Mouse (Mus musculus) intestine, embryonic 14.5 days (tissue): Measurements from ENCODE around the gene Aoah. TPM values are rescaled to one million over a fixed set of nuclear protein-coding genes. Genes with fewer than 3 reads are reported as not detected.
A peak's percentile ranks its signal among the peaks of the same experiment; 100 is the strongest.

Experiments
- ATAC-seq: fragments of 200-750 bp; cut with Nextera tagmentation; replicated peaks from 2 replicates; pipeline ENCODE4 v1.8.0; 2017; ENCODE audit warnings: low read depth, moderate number of reproducible peaks, moderate TSS enrichment, moderate library complexity; ENCODE audit not compliant: low FRiP score, low TSS enrichment
- DNase-seq: peaks from one replicate; pipeline ENCODE4 v3.0.0-alpha.2; 2018; ENCODE audit warnings: low spot score
- H3K27ac ChIP-seq: fragments of 300-500 bp; sonication (generic); 2 replicates; pipeline ENCODE4 v1.5.1; 2014; ENCODE audit warnings: low read depth, mild to moderate bottlenecking, control low read depth
- H3K27me3 ChIP-seq: fragments of 300-500 bp; sonication (generic); replicated peaks from 2 replicates; pipeline ENCODE4 v1.6.1; 2014; ENCODE audit warnings: low read length, control low read depth; ENCODE audit not compliant: control insufficient read depth, insufficient read depth
- H3K36me3 ChIP-seq: fragments of 300-500 bp; sonication (generic); 2 replicates; pipeline ENCODE4 v1.6.1; 2014; ENCODE audit warnings: low read length, control low read depth; ENCODE audit not compliant: control insufficient read depth, insufficient read depth
- H3K4me1 ChIP-seq: fragments of 300-500 bp; sonication (generic); replicated peaks from 2 replicates; pipeline ENCODE4 v1.6.1; 2014; ENCODE audit warnings: low read length, control low read depth, mixed read lengths; ENCODE audit not compliant: control insufficient read depth, insufficient read depth
- H3K4me2 ChIP-seq: fragments of 300-500 bp; sonication (generic); 2 replicates; pipeline ENCODE4 v1.6.1; 2014; ENCODE audit warnings: low read length
- H3K4me3 ChIP-seq: fragments of 300-500 bp; sonication (generic); 2 replicates; pipeline ENCODE4 v1.5.1; 2014; ENCODE audit warnings: low read depth, low read length, control low read depth, mixed read lengths
- H3K9ac ChIP-seq: fragments of 300-500 bp; sonication (generic); 2 replicates; pipeline ENCODE4 v1.6.1; 2014; ENCODE audit warnings: mild to moderate bottlenecking, low read length
- H3K9me3 ChIP-seq: fragments of 300-500 bp; sonication (generic); 2 replicates; pipeline ENCODE4 v1.6.1; 2016; ENCODE audit warnings: low read length, control low read depth; ENCODE audit not compliant: control insufficient read depth
- whole genome bisulfite sequencing: fragments of 180-500 bp; shearing (Covaris S2); extraction: QIAGEN DNeasy Blood & Tissue Kit; methylation state at CpG from one replicate; pipeline ENCODE4 v1.1.7; 2014; 5-methylcytosine and 5-hydroxymethylcytosine counted together
- polyA plus RNA-seq: library from polyadenylated mRNA; unstranded; fragments of >200 nt; fragmentation: Nextera tagmentation; extraction: Ambion mirVana; gene quantifications from 2 replicates; pipeline ENCODE4 v1.2.1, GENCODE M21; 2014

Aoah gene
- polyA plus RNA-seq, 1 experiment from 2014 or later: 1.1 TPM

GRCm38 (mm10) chr13:20899372-20899771, 105.5 kb downstream of the Aoah start:
- ATAC-seq (no peak), DNase-seq (no peak)
- Histone ChIP-seq H3K27me3 (no peaks in the 10 kb centered on the region), H3K4me3 (no peak overlapping the region), H3K27ac (no peak overlapping the region), H3K4me1 (no peaks in the 10 kb centered on the region), H3K9me3 (no peaks in the 10 kb centered on the region), H3K36me3 (no peaks in the 10 kb centered on the region), H3K9ac (no peak overlapping the region), H3K4me2 (no peak overlapping the region)
- WGBS: 59% methylated on average over 1 of the region's 1 CpGs

GRCm38 (mm10) chr13:20900396-20900971, 106.6 kb downstream of the Aoah start:
- Histone ChIP-seq H3K4me2 (no peak overlapping the region), H3K4me3 (no peak overlapping the region), H3K27me3 (no peaks in the 10 kb centered on the region), H3K9ac (no peak overlapping the region), H3K27ac (no peak overlapping the region), H3K4me1 (no peaks in the 10 kb centered on the region), H3K9me3 (no peaks in the 10 kb centered on the region), H3K36me3 (no peaks in the 10 kb centered on the region)
- WGBS: 43% methylated on average over 8 of the region's 8 CpGs
- peak; percentile 54 for DNase-seq
- ATAC-seq: peak; percentile 68; the same call in 1 of the 2 replicates

- no peak overlapping the region for H3K4me2 ChIP-seq
- H3K9ac ChIP-seq: no peak overlapping the region
- ATAC-seq: no peak
- WGBS: 14% methylated on average over 2 of the region's 2 CpGs
- H3K36me3 ChIP-seq: no peaks in the 10 kb centered on the region
- no peaks in the 10 kb centered on the region for H3K9me3 ChIP-seq
- H3K4me3 ChIP-seq: no peak overlapping the region
- no peaks in the 10 kb centered on the region for H3K27me3 ChIP-seq
- H3K27ac ChIP-seq: no peak overlapping the region
- H3K4me1 ChIP-seq: no peaks in the 10 kb centered on the region
- no peak for DNase-seq
Observed at GRCm38 (mm10) chr13:20900972-20901457, 107.1 kb downstream of the Aoah start.

- DNase-seq (no peak), ATAC-seq (no peak)
- no peaks in the 10 kb centered on the region for H3K36me3 ChIP-seq
- WGBS: 49% methylated on average over 3 of the region's 3 CpGs
- no peaks in the 10 kb centered on the region for H3K4me1 ChIP-seq
- H3K4me3 ChIP-seq: no peak overlapping the region
- no peak overlapping the region for H3K4me2 ChIP-seq
- no peak overlapping the region for H3K9ac ChIP-seq
- H3K27ac ChIP-seq: no peak overlapping the region
- H3K9me3 ChIP-seq: no peaks in the 10 kb centered on the region
- no peaks in the 10 kb centered on the region for H3K27me3 ChIP-seq
Observed at GRCm38 (mm10) chr13:20901634-20902135, 107.8 kb downstream of the Aoah start.

- H3K9ac ChIP-seq: no peak overlapping the region
- no peak overlapping the region for H3K27ac ChIP-seq
- WGBS: 70% methylated on average over 4 of the region's 4 CpGs
- DNase-seq (no peak), ATAC-seq (no peak)
- H3K4me2 ChIP-seq: no peak overlapping the region
- H3K27me3 ChIP-seq: no peaks in the 10 kb centered on the region
- H3K9me3 ChIP-seq: no peaks in the 10 kb centered on the region
- no peaks in the 10 kb centered on the region for H3K36me3 ChIP-seq
- no peak overlapping the region for H3K4me3 ChIP-seq
- H3K4me1 ChIP-seq: no peaks in the 10 kb centered on the region
Observed at GRCm38 (mm10) chr13:20904118-20904517, 110.2 kb downstream of the Aoah start.

GRCm38 (mm10) chr13:20905195-20905594, 111.3 kb downstream of the Aoah start:
- no peak for ATAC-seq
- Histone ChIP-seq H3K4me1 (no peaks in the 10 kb centered on the region), H3K9ac (no peak overlapping the region), H3K27me3 (no peaks in the 10 kb centered on the region), H3K36me3 (no peaks in the 10 kb centered on the region), H3K27ac (no peak overlapping the region), H3K4me2 (no peak overlapping the region), H3K9me3 (no peaks in the 10 kb centered on the region), H3K4me3 (no peak overlapping the region)
- 66% methylated on average over 2 of the region's 2 CpGs for WGBS
- DNase-seq: no peak

- Histone ChIP-seq H3K27me3 (no peaks in the 10 kb centered on the region), H3K9ac (no peak overlapping the region), H3K36me3 (no peaks in the 10 kb centered on the region), H3K4me2 (no peak overlapping the region), H3K4me3 (no peak overlapping the region), H3K9me3 (no peaks in the 10 kb centered on the region), H3K27ac (no peak overlapping the region), H3K4me1 (no peaks in the 10 kb centered on the region)
- DNase-seq (no peak), ATAC-seq (no peak)
- 67% methylated on average over 10 of the region's 10 CpGs for WGBS
Observed at GRCm38 (mm10) chr13:20916698-20917511, 123.0 kb downstream of the Aoah start.

- Histone ChIP-seq H3K4me2 (no peak overlapping the region), H3K4me3 (no peak overlapping the region), H3K36me3 (no peaks in the 10 kb centered on the region), H3K4me1 (no peaks in the 10 kb centered on the region), H3K27me3 (no peaks in the 10 kb centered on the region), H3K9ac (no peak overlapping the region), H3K27ac (no peak overlapping the region), H3K9me3 (no peaks in the 10 kb centered on the region)
- ATAC-seq: no peak
- 92% methylated on average over 3 of the region's 3 CpGs for WGBS
- DNase-seq: no peak
Observed at GRCm38 (mm10) chr13:20920401-20920800, 126.5 kb downstream of the Aoah start.
